Mouse (Mus musculus): ENCODE results near the gene Usp21. TPM values are rescaled to one million over a fixed set of nuclear protein-coding genes. Genes with fewer than 3 reads are reported as not detected.

Usp21 gene
- polyA plus RNA-seq, 1 experiment: 110 TPM

- no peak for TF ChIP-seq CTCF (IDR thresholded peaks at IDR 0.05; ENCODE audit: borderline replicate concordance, extremely low read depth, insufficient read depth, insufficient read length)
- TF ChIP-seq POLR2A (IDR thresholded peaks at IDR 0.05; ENCODE audit: borderline replicate concordance, extremely low read depth, insufficient read depth, insufficient read length, poor library complexity, severe bottlenecking): no peak
- no peak for DNase-seq (ENCODE audit: low read depth)
These were observed 4.3 kb downstream of the Usp21 start for GRCm38 (mm10) chr1:171283188-171284160.

GRCm38 (mm10) chr1:171282086-171282805 lies 5.5 kb downstream of the Usp21 start:
- no peak for DNase-seq (ENCODE audit: low read depth)
- TF ChIP-seq POLR2A (IDR thresholded peaks at IDR 0.05; ENCODE audit: borderline replicate concordance, extremely low read depth, insufficient read depth, insufficient read length, poor library complexity, severe bottlenecking) (no peak), CTCF (IDR thresholded peaks at IDR 0.05; ENCODE audit: borderline replicate concordance, extremely low read depth, insufficient read depth, insufficient read length) (no peak)

GRCm38 (mm10) chr1:171281528-171281923 lies 6.3 kb downstream of the Usp21 start:
- TF ChIP-seq CTCF (IDR thresholded peaks at IDR 0.05; ENCODE audit: borderline replicate concordance, extremely low read depth, insufficient read depth, insufficient read length): peak; percentile 63
- no peak for TF ChIP-seq POLR2A (IDR thresholded peaks at IDR 0.05; ENCODE audit: borderline replicate concordance, extremely low read depth, insufficient read depth, insufficient read length, poor library complexity, severe bottlenecking)
- DNase-seq (ENCODE audit: low read depth): peak; percentile 79

GRCm38 (mm10) chr1:171280916-171281527 lies 6.8 kb downstream of the Usp21 start, which contains the start of gene Ppox:
Gene Ppox, minus strand, starts transcription at chr1:171281186.
- TF ChIP-seq CTCF (IDR thresholded peaks at IDR 0.05; ENCODE audit: borderline replicate concordance, extremely low read depth, insufficient read depth, insufficient read length) (no peak), POLR2A (IDR thresholded peaks at IDR 0.05; ENCODE audit: borderline replicate concordance, extremely low read depth, insufficient read depth, insufficient read length, poor library complexity, severe bottlenecking) (no peak)

GRCm38 (mm10) chr1:171280250-171280915 lies 7.4 kb downstream of the Usp21 start:
- TF ChIP-seq CTCF (IDR thresholded peaks at IDR 0.05; ENCODE audit: borderline replicate concordance, extremely low read depth, insufficient read depth, insufficient read length) (no peak), POLR2A (IDR thresholded peaks at IDR 0.05; ENCODE audit: borderline replicate concordance, extremely low read depth, insufficient read depth, insufficient read length, poor library complexity, severe bottlenecking) (no peak)
- no peak for DNase-seq (ENCODE audit: low read depth)

More at GRCm38 (mm10) chr1:171280916-171281527, 6.8 kb downstream of the Usp21 start, which contains the start of gene Ppox:
- DNase-seq (ENCODE audit: low read depth): peak; percentile 99

GRCm38 (mm10) chr1:171279721-171280120 lies 8.1 kb downstream of the Usp21 start:
- no peak for DNase-seq (ENCODE audit: low read depth)

DNA sequence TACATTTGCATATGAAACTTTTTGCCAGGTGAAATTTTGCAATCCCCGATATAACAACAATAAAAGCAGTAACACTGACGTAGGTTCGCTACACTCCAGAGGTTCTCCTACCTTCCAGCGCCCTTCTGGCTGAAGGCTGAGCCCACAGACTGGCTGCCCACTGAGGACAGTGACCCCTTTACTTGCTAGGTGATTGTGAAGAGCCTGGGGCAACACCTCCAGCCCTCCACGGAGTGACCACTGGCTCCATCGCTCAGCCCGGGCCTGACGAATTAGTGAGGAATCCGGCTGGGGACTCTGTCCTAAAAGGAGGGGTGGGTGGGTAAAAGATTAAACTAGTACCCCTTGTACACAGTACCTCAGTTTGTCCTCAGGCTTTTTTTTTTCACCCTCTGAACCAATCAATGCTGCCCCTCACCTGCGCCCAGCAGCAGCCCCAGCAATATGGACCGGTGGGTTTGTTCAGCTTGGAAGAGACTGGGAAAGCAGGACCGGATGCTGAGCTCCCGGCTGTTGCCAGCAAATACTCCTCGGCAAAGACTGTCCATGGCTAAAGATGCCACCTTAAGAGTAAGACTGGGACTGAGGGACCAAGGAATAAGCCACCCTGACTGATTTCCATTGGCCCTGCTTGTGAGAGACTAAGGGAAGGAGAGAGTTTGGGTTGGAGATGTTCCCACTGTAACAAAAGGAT lies 8.6 kb downstream of the Usp21 start:
- TF ChIP-seq POLR2A (IDR thresholded peaks at IDR 0.05; ENCODE audit: borderline replicate concordance, extremely low read depth, insufficient read depth, insufficient read length, poor library complexity, severe bottlenecking): no peak
- no peak for TF ChIP-seq CTCF (IDR thresholded peaks at IDR 0.05; ENCODE audit: borderline replicate concordance, extremely low read depth, insufficient read depth, insufficient read length)

More at GRCm38 (mm10) chr1:171279721-171280120, 8.1 kb downstream of the Usp21 start:
- TF ChIP-seq CTCF (IDR thresholded peaks at IDR 0.05; ENCODE audit: borderline replicate concordance, extremely low read depth, insufficient read depth, insufficient read length) (no peak), POLR2A (IDR thresholded peaks at IDR 0.05; ENCODE audit: borderline replicate concordance, extremely low read depth, insufficient read depth, insufficient read length, poor library complexity, severe bottlenecking) (no peak)

GRCm38 (mm10) chr1:171278436-171278835 lies 9.4 kb downstream of the Usp21 start:
- no peak for TF ChIP-seq POLR2A (IDR thresholded peaks at IDR 0.05; ENCODE audit: borderline replicate concordance, extremely low read depth, insufficient read depth, insufficient read length, poor library complexity, severe bottlenecking)
- TF ChIP-seq CTCF (IDR thresholded peaks at IDR 0.05; ENCODE audit: borderline replicate concordance, extremely low read depth, insufficient read depth, insufficient read length): no peak
- no peak for DNase-seq (ENCODE audit: low read depth)

More for the DNA sequence above, 8.6 kb downstream of the Usp21 start:
- no peak for DNase-seq (ENCODE audit: low read depth)

GRCm38 (mm10) chr1:171277736-171278135 lies 10.1 kb downstream of the Usp21 start:
- DNase-seq (ENCODE audit: low read depth): no peak
- TF ChIP-seq CTCF (IDR thresholded peaks at IDR 0.05; ENCODE audit: borderline replicate concordance, extremely low read depth, insufficient read depth, insufficient read length): no peak
- no peak for TF ChIP-seq POLR2A (IDR thresholded peaks at IDR 0.05; ENCODE audit: borderline replicate concordance, extremely low read depth, insufficient read depth, insufficient read length, poor library complexity, severe bottlenecking)
